Mouse (Mus musculus) activated CD4-positive, CD25-positive, alpha-beta regulatory T cell, adult 4 months (primary cell): ENCODE measurements at regions not wholly inside any gene's neighbourhood (a gene's known extent, or its start where the extent isn't known, plus 50 kb on each side); places are given as distances from the start of the nearest gene placed in this dataset.

Source experiments
- ATAC-seq: one replicate; pipeline ENCODE4 v1.8.0; 2017

- ATAC-seq, result no peak
Observed at GRCm38 (mm10) chr4:56261992-56262391, 477.9 kb upstream of the Gm26657 start.

- ATAC-seq, result no peak
Observed at GRCm38 (mm10) chr4:56252375-56252774, 487.5 kb upstream of the Gm26657 start.

- ATAC-seq, result no peak
Observed at GRCm38 (mm10) chr4:56251766-56252165, 488.1 kb upstream of the Gm26657 start.

- no peak for ATAC-seq
Observed at GRCm38 (mm10) chr4:56250611-56251010, 489.3 kb upstream of the Gm26657 start.

GRCm38 (mm10) chr4:56243863-56244262, 496.0 kb upstream of the Gm26657 start:
- ATAC-seq, result no peak

GRCm38 (mm10) chr4:56238496-56239488, 501.1 kb upstream of the Gm26657 start:
- no peak for ATAC-seq

- no peak for ATAC-seq
Observed at GRCm38 (mm10) chr4:56231414-56231813, 508.5 kb upstream of the Gm26657 start.

- ATAC-seq, result no peak
Observed at GRCm38 (mm10) chr4:56230451-56230850, 509.4 kb upstream of the Gm26657 start.

- no peak for ATAC-seq
Observed at GRCm38 (mm10) chr4:56226493-56226892, 513.4 kb upstream of the Gm26657 start.

GRCm38 (mm10) chr4:56224542-56224941, 515.3 kb upstream of the Gm26657 start:
- ATAC-seq, result no peak

- ATAC-seq, result peak; percentile 82
Observed at GRCm38 (mm10) chr4:56222023-56222776, 517.7 kb upstream of the Gm26657 start.

- ATAC-seq, result no peak
Observed at GRCm38 (mm10) chr4:56220531-56220930, 519.3 kb upstream of the Gm26657 start.

- no peak for ATAC-seq
Observed at GRCm38 (mm10) chr4:56209499-56209898, 530.4 kb upstream of the Gm26657 start.

GRCm38 (mm10) chr4:56207726-56208125, 532.1 kb upstream of the Gm26657 start:
- no peak for ATAC-seq

- ATAC-seq, result no peak
Observed at GRCm38 (mm10) chr4:56205069-56205468, 534.8 kb upstream of the Gm26657 start.

GRCm38 (mm10) chr4:56193365-56193764, 546.5 kb upstream of the Gm26657 start:
- no peak for ATAC-seq

- no peak for ATAC-seq
Observed at GRCm38 (mm10) chr4:56192516-56192915, 547.4 kb upstream of the Gm26657 start.

GRCm38 (mm10) chr4:56179566-56179965, 560.3 kb upstream of the Gm26657 start:
- no peak for ATAC-seq

- no peak for ATAC-seq
Observed at GRCm38 (mm10) chr4:56178844-56179481, 560.9 kb upstream of the Gm26657 start.

GRCm38 (mm10) chr4:56161257-56161594, 578.6 kb upstream of the Gm26657 start:
- no peak for ATAC-seq

- no peak for ATAC-seq
Observed at GRCm38 (mm10) chr4:56160551-56161256, 579.2 kb upstream of the Gm26657 start.

- no peak for ATAC-seq
Observed at GRCm38 (mm10) chr4:56157521-56158065, 582.3 kb upstream of the Gm26657 start.
